Mouse (Mus musculus) adipocyte (in vitro differentiated cells): ENCODE data around the gene Cyren.
A peak's percentile ranks its signal among the peaks of the same experiment; 100 is the strongest.

Experiments
- DNase-seq: peaks from one replicate; pipeline ENCODE4 v3.0.0-alpha.2; 2016; ENCODE audit warnings: low spot score

Gene Cyren

DNA sequence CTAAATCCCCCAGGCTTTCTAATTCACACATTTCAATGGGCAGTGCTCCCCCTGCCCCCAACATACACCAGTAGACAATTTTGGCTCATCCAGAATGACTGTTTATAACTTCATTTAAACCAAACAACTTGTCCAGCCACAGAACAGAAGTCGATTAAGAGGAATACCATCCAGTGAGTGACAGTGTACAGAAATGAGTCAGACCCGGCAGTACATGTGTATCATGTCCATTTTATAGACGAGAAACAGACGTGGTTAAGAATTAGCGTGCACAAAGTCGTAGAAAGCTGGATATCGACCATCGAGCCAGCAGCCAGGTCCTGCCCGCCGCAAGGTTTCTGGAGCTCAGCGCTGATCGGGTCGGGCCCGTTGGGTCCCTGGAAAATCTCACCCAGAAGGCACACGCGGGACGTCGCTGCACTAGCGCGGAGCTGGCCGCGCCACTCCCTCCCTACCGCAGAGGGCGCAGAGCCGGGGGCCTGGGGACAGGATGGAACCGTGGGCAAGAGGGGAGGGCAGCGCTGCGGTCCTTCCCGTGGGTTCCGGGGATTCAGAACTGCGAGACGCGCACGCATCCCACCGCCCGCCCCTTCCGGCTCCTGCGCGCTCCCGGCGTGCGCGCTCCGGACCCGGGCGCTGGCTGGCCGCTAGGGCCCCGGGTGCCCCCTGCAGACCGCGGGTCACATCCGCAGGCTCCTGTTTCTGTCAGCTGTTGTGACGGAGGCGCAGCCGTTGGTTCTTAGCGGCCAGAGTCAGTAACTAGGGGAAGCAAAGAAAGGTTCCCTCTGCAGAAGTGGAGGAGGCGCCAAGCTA lies at the start of gene Cyren:
Gene Cyren (minus strand): TSS at position 552 of the 813 bp plus-strand sequence.
- peak; percentile 93 for DNase-seq

DNA sequence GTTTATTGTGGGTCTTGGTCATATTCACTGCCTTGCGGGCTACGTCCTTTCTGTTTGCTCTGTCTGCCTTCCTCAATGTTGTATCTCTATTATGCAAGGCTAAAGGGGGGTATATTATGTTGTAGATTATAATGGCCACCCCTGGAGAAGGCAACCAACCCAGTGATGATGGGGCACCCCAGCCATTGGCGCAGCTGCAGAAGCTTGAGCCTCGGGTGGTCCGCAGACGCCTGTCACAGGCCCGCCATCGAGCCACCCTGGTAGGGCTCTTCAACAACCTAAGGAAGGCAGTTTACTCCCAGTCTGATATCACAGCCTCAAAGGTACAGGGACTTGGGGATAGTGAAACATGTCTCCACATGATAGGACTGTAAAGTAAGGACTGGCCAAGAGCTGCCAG lies 49.7 kb upstream of the Cyren start:
- DNase-seq, result no peak

DNA sequence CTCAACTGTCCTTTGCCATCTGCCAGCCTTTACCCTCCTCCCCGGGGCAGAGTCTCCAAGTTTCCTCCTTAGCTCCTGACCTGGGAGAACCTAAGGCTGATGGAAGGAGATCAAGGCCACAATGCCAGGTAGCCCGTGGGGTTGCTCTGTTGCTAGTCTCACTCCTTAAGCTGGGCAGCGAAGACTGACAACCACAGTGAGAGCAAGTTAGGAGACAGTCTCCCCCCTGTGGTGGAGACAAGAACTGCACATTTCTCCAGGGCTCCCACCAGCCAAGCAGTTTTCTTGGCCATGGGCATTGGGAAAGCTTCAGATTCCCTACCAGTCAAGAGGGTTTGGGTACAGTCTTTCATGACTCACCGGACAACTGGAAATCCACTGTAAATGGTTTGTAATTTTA lies 49.3 kb upstream of the Cyren start:
- DNase-seq, result peak; percentile 85

DNA sequence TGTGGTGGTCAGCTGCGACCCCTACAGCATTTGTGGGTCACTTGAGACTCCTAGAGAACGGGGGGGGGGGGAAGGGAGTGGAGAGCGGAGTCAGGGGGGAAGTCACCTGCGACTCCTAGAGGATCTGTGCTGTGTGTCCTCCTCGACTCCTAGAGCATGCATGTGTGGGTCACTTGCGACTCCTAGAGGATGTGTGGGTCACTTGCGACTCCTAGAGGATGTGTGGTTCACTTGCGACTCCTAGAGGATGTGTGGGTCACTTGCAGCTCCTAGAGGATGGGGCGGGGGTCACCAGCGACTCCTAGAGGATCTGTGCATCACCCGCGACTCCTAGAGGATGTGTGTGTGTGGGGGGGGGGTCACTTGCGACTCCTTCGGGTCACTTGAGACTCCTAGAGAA lies 44.1 kb upstream of the Cyren start:
- DNase-seq, result peak; percentile 52

DNA sequence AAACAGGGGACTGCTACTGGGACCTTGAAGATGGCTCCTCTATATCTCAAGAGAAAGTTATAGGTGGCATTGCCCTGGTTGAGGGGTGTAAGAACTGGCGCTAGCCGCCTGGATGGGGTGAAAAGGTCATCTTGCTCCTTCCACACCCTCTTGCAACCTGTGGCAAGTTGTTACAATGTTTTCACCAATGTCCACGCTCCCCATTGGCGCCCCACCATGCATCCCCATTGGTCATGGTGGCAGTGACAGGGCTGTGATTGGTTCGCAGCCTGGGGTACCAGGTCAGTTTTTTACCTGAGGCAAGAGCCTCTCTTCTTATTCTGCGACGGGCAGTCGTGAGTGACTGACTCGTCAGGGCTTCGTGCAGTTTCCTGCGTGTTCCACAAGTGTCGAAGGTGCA lies 42.8 kb upstream of the Cyren start:
- DNase-seq, result no peak

DNA sequence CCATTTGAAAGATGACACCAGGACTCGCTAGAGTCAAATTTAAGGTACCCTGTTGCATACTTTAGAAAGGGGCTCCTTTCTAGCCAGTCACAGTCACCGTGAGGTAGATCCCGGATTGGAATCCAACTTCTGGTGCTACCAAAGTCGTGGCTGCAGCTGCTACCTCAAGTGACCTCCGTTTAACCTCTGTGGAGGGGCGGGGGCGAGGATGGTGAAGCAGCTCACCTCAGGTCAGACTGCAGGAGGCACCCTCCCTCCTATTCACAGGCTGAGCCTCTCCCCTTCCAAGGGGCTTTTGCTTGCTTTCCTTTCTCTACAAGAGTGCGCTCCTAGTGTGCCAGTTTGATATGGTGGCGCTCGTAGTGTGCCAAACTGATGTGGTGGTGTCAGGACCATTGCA lies 42.1 kb upstream of the Cyren start, which contains the start of gene Stra8:
Gene Stra8 (plus strand): TSS at position 208 of the 400 bp plus-strand sequence.
- no peak for DNase-seq

DNA sequence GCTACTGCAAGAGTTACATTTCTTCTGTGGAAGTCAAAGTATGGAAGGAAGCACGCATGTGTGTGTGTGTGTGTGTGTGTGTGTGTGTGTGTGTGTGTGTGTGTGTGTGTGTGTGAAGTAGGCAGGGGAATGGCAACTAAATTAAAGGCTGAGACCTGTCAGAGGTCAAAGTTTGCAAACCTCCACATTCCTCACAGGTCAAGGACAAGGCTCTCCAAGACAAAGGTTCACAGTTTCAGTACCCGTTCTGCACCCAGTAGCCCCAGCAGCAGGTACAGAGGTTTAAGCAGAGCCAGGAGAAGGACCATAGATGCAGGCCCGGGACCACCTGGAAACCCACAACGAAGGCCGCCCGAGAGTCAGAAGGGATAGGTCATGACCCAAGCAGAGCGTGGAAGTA lies 41.3 kb upstream of the Cyren start:
- DNase-seq, result no peak

DNA sequence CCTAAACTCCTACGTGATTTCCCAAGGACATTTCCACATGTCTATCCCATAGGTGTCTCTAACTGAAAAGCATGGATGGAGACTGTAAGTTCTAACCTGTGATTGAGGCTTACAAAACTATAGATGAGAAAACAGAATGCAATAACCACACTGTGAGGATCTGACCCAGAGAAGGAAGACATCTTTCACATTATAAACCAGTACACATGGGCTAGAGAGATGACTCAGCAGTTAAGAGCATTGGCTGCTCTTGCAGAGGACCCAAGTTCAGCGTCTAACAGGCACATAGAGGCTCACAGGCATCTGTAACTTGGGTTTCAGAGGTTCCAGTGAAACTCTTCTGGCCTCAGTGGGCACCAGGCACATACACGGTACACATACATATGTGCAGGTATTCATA lies 36.6 kb upstream of the Cyren start:
- no peak for DNase-seq

DNA sequence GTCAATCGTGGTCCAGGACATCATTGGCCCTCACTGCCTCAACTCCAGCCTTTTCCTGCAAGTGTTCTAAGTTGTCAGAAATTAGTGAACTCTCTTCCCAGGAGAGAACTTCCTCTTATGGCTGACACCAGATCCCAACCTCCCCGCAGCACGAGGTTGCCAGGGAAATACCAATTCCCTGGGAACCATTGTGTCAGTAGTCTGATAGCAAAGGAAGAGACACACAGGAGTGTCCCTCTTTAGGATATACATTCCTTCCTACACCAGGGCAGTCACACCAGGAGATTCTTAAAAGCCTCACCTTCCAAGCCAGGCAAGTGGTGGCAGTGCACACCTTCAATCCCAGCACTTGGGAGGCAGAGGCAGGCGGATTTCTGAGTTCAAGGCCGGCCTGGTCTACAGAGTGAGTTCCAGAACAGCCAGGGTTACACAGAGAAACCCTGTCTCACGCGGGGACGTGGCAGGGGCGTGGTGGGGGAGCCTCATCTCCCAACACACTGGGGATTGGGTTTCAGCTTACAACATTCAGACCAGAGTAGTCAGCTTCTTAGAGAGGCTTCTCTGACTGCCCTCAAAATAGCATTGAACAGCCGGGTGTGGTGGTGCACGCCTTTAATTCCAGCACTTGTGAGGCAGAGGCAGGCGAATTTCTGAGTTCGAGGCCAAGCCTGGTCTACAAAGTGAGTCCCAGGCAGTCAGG lies 35.6 kb upstream of the Cyren start:
- DNase-seq, result no peak

DNA sequence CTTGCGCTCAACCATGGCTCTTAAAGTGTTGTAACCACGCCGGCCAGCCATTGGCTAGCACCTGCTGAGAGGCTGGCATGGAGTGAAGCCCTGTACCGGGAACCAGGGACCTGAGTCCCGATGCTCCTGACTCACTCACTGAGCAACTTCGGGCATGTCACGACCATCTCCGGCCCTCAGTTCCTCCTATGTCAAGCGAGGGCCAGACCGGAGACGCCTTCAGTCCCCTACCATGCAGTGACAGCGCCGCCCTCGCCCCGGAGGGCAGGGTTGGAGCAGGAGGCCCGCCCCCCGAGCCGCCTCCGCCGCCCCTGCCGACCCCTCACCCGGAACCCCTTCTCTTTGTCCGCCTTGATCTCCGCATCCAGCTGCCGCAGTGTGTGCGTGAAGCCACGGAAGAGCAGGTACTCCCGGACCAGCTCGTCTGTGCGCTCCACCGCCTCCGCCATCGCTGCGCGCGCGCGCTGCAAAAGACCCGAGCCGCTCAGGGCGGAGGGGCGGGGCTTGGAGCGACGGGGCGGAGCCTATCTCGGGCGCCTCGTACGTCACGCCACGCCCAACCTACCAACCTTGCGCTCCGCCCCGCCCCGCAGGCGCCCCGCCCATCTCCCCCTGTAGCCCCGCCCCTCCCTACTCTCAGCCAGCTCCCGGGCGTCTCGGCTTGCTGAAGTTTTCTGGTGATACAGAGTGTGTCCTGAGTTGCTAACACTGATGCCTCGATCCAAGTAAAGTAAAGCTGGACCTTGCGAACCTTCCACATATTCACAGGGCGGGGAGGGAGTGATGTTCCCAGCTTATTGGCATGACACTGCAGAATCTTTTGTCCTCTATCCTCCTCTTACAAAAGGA lies 32.7 kb upstream of the Cyren start, which contains the start of gene Wdr91:
Gene Wdr91 (minus strand): TSS at position 506 of the 849 bp plus-strand sequence.
- peak; percentile 94 for DNase-seq

DNA sequence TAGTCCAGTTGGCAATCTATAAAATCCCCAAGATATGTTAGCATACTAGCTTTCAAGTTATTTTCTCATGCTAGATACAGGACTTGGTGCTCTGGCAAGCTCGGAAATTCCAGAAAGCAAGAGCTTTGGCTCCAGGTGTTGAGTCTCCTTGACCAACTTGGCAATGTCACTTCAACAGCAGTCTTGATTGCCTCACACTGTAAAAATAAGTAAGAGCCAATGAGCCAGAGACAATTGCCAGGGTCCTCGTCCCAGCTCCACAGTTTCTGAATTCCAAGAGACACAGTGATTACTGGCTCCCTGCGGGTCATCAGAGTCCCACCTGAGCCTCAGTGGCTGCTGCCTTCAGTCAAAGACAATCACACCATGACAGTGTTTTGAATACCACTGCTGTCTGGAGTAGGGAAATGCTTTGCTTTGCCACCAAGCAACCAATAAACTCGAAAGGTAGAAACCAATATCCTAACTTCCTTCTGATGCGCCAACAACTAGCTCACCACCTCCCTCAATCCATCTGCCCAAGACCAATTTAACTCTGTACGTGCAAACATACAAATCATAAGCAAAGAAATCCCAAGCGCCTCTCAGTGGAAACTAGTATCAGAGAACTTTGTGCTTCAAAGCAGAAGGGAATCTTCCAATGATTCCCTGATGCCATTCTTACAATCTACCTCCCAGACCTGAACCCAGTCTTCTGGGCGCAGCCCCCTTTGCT lies 31.9 kb upstream of the Cyren start:
- DNase-seq, result no peak

DNA sequence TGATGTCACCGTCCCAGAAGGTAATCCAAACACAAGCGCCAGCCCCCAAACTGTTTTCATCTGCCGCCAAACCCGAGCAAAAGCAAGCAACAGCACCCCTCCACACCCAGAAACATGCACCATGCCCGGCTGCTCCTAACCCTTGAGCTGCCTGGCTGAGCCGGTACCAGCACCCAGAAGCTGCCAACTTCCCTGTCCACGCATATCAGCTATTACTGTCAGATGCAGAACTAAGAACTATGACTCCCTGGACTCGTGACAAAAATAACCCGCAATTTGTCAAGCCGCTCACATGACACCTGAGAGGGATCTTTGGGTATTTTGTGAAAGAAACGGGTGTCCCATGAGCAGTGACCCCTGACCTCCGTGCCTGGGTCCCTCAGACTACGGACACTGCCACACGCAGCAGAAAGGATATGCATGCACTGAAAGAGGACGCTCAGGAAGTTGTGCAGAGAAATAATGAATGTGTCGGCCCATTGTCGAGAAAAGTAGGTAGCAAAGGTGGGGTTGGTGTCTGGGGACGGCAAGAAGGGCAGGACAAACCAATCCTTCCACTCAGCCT lies 29.9 kb upstream of the Cyren start:
- no peak for DNase-seq

DNA sequence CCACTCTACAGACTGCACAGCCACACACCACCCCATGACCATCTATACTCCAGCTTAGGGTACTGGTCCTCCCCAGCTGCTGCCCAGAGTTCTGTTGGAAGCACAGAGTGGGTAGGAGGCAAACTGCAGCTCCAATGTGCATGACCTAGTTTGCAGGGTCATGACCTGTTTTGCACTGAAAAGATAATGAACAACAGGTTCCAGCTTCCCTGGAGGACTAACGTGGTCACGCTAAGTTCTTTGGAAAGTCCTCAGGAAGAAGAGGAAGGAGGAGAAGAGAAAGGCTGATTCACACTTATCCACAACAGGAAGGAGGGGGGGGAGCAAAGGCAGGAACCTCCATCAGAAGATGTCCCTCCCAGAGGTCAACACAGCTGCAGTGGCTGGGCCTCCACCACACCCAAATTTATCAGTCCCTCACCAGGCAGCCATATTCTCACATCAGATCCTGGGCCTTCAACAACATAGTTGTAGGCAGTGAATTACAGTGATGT lies 29.3 kb upstream of the Cyren start:
- DNase-seq, result no peak

DNA sequence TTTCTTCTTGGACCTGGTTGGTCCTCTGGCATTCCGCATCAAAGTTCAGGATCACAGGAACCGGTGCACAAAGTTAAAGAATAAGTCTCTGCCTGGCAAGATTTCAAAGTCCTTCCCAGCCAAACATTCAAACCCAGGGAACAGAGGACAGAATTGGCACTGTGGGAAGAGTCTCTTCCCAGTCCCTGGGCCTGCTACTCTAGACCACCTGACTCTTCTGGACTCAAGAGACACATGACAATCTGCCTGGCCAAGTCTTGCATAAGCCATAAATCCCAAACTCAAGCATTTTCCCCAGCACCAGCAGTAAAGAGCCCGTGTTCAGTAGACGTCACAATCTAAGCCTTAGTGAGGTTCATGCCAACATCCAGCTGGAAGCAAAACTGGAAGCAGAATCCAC lies 28.8 kb upstream of the Cyren start:
- peak; percentile 77 for DNase-seq

DNA sequence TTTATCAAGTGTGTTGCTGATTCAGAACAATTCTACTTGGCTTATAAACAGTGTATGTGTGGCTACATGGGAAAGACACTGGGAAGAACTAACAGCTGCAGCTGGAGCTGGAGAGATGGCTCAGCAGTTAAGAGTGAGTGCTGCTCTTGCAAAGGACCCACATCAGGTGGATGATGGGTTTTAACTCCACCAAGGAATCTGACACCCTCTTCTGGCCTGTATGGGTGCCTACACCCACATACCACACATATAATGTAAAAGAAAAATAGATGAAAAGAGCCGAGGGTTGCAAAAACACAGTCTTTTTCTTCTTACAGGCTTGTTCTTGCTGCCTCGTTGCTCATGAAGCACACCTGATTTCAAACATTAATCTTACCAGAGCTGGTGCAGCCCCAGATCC lies 28.3 kb upstream of the Cyren start:
- DNase-seq, result no peak

DNA sequence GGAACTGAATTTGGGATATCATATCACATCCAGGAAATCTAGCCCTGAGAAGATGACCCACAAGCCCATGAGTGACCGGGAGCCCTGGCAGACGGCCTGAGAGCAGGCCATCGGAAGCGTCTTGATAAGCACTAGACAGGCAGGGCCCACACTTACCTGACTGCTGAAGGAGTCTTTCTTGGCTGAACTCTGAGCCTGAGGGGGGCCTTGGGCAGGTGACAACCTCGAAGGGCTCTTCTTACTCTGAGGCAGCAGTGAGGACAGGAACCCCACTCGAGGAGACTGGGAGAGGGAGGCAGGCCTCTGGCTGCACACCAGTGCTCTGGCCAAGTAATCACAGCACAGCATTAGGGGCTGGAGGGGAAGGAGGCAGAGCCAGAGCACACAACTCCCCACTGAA lies 26.5 kb upstream of the Cyren start:
- no peak for DNase-seq

DNA sequence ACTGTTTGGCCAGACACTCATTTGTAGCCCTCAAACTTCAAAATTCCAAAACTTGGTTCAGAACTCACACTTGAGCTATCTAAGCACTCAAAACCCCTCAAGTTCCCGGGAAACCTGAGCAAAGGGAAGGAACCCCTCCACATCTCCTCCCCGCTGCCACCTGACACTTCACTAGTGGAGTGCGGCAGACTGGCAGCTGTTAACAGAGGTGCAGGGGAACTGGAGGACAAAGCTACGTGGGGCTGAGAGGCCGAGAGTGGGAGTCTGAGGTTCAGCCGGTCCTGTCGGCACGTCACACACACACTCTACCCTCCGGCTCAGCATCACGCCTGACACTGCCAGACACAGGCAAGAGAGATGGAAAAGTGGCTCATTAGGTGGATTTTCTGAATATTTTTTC lies 26.0 kb upstream of the Cyren start:
- no peak for DNase-seq

DNA sequence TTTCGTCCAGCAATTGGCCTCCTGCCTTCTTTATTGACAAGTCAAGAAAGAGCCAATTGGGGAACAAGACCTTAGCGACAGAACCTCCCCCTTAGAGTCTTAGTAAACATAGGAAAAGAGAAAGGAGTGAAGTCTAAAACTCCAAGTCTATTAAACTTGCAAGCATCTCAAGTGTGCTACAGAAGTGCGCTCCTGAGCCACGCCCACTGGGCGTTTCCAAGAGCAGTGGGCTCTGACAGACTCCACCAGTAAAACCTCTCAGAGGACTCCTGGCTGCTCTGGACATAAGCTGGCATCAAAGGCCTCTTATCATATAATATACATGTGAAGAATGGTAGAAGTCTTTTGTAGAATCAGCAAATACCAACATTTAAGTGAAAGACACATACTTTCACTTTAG lies 25.6 kb upstream of the Cyren start:
- no peak for DNase-seq

DNA sequence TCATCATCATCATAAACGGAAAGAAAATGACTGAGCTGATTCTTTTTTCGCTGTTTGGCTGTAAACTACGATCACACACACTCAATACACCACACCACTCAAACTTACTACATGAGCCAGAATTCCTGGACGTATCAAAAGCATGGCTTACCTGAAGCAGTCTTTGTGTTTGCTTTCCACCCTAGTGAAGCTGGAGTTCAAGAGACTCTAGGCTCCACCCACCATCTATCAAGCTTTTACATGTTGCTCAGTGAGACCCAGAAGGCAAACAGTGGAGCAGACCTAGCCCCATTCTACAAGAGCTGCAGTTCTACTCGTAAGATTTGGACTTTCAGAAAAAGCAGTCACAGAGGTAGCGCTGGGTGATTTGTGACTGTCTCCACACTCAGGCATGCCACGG lies 24.7 kb upstream of the Cyren start:
- DNase-seq, result no peak

DNA sequence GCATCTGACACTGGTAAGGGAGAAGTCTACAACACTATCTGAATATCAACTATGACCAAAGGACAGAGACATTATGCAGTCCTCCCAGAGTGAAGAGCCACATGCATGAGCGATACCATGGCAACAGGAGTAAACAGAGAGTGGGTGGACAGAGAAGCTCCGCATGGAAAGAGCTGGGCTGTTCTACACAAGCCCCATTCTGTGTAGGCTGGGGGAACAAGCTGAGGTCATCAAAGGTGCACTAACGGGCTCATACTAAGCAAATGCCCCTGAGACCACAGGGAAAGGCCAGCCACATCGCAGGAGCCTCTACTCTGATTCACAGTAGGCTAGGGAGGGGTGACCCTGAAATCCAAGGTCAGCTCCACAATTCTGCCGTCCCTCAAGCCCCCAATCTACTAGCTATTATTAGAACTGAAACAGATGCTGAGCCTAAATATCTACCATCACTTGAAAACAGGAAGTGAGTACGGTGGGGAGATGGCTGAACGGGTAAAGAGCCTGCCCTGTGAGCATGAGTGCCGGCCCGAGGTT lies 24.1 kb upstream of the Cyren start:
- DNase-seq, result no peak

DNA sequence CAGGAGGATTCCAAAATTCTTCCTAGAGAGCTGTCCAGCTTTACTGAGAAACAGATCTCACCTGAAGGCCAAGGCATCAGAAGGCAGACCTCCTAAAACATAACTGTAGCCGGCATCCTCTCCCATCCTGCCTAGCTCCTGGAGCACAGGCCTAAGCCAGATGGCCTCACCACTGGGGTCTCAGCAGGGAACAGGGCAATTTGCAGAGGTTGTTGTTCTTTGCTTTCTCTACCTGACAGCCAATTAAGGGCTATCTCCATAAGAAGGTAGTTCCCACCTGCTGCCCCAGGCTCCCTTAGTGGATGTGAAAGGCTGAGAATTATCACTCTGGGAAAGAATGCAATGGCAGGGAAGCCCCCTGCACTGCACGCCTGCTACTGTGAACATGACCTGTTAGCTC lies 23.1 kb upstream of the Cyren start:
- no peak for DNase-seq
